Mouse (Mus musculus): ENCODE results near the gene Rph3a.
"Not testable (repeated sequence)": the region's sequence is repeated elsewhere in the genome, so short reads cannot be mapped to it uniquely, and the experiment has no call there.

Rph3a gene

DNA sequence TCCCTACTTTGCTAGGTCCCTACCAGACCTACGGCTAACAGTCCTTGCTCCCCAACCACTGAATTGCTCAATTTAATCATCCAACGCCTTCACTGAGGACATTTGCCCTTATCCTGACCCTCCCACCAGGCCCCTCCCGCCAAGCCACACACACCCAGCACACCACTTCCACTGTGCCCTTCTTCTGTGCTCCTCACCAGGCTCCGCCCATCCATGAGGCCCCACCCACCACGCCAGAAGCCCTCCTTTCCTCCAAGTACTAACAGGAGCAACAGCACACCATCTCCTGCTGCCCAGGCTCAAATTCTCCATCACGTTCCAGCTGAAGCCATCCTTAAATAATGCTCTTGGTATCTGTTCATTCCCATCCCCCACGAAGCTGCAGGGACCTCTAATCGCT, 35.4 kb downstream of the Rph3a start:
- DNase-seq (ENCODE audit: low spot score in 2 of 2), result no peak

DNA sequence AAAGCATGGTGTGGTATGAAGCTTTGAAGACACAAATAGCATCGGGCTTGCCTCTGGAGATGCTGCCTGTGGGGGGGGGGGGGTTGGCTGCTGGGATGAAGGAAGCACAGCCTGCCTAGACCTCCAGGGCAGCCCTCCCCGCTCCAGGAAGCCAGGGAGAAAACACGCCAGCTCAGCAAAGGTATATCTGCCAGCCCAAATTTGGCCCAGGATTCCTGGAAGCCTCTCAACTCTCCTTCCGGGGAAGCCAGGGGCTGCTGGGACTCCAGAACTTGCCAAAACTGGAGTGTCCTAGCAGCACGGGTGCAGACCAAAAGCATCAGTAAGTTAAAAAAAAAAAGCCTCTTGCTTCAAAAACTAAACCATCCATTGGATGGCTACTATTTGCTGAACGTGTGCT, 37.6 kb downstream of the Rph3a start:
- no peak for DNase-seq (ENCODE audit: low spot score in 2 of 2)

DNA sequence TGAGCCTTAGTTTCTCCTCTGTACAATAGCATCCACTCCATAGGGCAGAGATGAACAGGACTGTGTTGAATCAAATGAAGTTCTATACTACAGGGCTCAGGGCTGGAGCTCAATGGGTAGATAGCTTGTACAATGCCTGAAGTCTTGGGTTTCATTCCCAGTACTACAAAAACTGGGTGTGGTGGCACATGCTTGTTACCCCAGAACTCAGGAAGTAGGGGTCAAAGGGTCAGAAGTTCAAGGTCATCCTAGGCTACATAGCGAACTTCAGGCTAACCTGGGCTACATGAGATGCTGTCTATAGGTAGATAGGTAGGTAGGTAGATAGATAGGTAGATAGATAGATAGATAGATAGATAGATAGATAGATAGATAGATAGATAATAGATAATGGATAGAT, 38.6 kb downstream of the Rph3a start:
- DNase-seq (ENCODE audit: low spot score in 2 of 2), result no peak

DNA sequence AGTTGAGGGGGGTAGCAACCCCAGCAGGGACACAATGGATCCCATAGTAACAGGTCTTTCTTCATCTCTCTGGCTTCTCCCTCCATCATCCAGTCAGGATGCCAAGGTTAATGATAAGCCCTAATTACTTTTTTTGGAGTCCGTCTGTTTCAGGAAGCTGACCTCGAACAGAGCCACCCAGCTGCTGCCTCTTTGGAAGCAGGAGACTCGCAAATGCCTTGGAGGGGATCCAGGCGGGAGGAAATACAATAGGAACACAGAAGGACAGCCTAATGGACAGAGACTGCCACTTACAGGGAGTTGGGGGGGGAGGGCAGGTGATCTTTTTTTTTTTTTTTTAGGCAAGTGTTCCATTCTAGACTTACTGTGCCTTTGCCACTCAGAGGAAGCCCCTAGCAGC, 40.2 kb downstream of the Rph3a start:
- no peak for DNase-seq (ENCODE audit: low spot score in 2 of 2)

DNA sequence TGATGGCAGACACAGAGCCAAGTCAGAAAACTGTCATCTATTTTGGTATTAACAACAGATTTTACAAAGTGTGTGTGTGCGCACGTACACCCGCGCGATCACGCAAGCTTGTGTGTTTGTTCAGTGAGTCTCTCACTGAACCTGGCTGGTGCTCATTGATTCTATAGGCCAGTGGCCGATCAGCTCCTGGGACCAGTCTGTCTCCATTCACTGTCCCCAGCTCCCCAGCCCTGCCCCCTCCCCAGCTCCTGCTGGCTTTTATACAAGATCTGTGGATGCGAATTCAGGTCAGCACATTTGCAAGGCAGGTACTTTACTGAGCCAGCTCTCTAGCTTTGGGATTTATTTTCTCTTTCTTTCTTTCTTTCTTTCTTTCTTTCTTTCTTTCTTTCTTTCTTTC, 41.1 kb downstream of the Rph3a start:
- DNase-seq (ENCODE audit: low spot score in 2 of 2), result no peak

DNA sequence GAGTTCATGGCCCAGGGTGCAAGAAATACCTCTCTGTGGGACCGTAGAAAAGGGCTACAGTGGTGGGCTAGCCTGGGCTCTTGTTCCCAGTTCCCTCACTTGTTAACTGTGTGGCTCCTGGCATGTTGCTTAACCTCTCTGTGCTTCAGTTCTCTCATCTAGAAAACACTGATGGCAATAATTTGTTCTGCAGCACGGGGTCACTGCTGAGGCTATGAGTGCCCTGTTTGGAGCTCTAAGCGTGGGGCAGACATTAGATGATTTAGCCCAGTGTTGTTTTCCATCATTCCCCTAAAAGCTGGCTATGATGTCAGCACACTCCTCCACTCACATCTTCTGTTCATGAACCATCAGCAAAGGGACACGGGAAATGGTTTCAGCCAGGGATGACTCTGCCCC, 41.8 kb downstream of the Rph3a start:
- no peak for DNase-seq (ENCODE audit: low spot score in 2 of 2)

DNA sequence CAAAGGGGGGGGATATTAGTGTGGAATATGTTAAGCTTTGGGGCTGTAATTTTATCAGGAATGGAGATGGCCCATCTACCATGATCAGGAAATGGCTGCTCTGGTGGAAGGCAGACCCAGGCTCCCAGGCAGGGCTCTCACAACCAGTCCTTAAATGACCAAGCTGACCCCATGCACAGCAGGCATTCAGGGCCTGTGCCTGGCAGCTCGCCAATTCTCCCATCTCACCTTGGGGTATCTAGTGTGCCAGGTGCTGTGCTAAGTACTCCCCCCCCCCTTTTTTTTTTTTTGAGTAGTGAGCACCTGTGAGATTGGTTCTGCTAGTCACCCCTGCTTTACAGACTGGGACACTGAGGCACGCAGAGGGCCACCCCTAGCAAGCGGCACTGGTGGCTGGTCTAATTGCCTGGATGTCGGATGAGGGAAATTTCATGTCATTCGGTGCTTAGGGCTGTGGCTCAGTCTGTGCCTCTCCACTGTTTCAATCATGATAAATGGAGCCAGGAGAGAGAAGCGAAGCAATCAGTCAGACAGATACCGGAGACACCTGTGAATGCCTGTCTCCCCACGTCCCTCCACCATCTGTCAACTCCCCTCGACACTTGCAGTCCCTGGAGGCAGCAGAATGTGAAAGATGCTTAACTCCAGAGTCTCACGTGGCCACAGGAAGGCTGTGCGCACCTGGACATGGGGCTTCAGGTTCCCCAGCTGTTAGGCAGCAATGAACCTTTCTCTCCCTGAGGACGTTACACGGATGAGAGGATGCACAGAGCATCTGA, 42.3 kb downstream of the Rph3a start:
- DNase-seq (ENCODE audit: low spot score in 2 of 2), result no peak

DNA sequence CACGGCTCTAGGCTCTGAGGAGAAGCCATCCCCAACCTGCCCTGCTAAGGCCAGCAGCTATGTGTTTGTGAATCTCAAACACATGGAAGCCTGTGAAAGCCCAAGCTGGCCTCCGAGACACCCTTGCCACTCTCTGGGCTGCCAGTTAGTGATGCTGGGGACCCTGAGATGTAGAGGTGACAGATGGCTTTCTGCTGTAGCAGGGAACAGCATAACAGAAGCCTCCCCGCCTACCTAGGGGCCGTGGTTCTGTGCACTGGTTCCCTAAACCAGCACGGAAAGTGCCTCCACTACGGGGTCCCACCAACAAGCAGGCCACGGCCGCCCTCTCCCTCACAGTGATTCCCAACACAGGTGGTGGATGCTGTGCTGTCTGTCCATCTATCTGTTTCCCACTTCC, 43.0 kb downstream of the Rph3a start:
- DNase-seq (ENCODE audit: low spot score in 2 of 2), result no peak

DNA sequence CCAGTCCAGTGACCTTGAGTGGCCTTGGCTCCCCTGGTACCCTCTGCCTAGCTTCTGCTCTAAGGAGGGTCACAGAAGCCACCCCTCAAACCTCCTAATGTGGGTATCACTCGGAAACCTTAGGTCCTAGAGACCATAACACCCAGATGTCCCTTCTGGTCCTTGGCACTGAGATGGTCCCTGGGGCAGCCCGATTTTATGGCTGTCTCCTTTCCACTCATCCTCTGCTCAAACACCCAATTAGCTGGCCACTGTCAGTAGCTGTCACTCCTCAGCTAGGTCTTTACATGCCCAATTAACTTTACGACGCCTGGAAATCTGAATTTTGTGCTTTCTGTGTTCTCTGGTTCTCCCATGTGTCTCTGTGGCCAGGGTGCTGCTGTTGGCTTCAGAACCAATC, 43.7 kb downstream of the Rph3a start:
- no peak for DNase-seq (ENCODE audit: low spot score in 2 of 2)

DNA sequence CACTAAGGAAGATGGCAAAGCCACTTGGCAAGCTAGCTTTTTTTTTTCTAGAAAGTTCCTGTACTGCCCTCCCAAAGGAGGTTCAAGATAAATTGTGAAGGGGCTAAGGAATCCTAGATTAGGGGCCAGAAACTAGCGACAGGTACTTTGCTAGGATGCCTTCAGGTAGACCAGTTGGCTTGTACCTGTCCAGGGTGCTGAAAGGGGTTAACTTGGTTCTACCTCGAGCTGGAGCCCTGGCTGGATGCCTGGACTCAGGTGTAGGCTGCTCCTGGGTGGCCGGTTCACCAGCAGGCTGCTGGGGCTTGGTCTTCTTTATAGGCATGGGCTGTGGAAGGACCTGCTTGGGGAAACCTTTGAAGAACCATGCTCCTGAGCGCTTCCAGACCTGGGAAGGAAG, 48.9 kb downstream of the Rph3a start:
- no peak for DNase-seq (ENCODE audit: low spot score in 2 of 2)

DNA sequence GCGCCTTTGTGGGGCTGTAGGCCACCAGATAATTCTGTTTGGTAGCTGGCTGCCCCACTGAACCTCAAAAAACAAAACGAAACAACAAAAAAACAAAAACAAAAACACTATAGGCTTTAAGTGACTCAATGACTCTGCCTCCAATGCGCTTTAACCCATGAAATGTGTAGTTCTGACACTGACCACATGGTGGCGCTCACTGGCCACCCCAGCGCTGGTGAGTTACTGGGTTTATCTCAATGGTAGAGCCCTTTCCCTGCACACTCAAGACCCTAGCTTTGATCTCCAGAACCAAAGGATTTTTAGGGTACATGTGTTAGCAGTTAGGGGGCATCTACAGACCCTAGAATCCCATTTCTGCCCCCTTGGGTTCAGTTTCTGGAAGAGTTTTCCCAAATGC, 55.9 kb downstream of the Rph3a start:
- DNase-seq (ENCODE audit: low spot score in 2 of 2), result no peak

DNA sequence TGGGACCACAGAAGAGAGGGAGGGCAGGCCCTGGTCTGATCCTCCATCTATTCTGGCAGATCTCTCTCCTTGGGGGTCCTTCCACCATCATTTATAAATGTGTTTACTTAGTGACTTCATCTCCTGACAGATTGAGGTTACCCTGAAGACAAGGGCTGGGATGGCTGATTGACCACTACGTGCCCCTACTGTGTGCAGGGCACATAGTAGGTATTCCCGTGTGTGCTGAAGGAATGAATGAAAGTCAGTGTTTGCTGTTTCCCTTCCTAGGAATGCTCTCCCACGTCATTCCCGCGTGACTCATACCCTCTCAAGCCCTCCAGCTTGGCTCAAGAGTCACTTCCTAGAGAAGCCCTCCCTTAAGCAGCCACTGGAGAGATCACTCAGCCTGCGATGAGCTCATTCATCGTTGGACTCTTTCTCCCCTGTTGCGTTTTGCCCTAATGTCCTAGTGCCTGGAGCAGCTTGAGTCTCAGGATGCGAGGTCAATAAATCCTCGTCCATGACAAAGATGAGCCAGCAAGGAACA, 57.6 kb downstream of the Rph3a start:
- DNase-seq (ENCODE audit: low spot score in 2 of 2), result no peak

DNA sequence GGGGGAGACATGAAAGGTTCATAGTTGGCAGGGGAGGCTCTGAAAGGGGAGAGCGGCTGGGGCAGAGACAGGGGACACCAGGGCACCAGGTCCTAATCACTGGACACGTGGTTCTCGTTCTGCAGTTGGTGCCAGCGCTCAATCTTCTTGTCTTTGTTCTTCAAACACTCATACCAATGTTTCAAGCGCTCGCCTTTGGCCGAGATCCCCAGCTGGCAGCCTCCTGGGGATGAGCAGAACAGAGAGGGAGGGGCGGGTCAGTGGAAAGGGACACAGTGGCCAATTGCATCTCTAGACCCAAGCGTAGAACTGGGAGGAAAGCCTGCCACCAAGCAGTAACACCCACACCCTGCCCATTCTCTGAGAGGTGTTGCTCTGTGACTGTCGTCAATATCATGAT, 67.8 kb downstream of the Rph3a start:
- no peak for DNase-seq (ENCODE audit: low spot score in 2 of 2)

DNA sequence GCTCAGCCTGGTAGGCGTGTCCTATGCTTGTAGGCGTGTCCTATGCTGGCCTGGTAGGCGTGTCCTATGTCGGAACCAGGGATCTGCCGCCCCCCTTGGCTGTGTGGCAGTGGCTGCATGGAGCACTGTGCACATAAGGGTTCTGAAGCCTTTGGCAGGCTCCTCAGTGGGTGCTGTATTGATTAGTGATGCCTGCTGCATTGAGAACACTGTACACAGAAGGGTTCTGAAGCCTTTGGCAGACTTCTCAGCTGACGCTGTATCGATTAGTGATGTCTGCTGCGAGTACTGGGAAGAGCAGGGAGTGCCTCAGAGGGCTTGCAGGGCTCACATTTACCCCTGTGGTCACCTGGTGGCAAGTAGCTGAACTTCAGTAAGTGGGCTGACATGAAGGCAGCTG, 71.3 kb downstream of the Rph3a start:
- DNase-seq (ENCODE audit: low spot score in 2 of 2), result no peak

DNA sequence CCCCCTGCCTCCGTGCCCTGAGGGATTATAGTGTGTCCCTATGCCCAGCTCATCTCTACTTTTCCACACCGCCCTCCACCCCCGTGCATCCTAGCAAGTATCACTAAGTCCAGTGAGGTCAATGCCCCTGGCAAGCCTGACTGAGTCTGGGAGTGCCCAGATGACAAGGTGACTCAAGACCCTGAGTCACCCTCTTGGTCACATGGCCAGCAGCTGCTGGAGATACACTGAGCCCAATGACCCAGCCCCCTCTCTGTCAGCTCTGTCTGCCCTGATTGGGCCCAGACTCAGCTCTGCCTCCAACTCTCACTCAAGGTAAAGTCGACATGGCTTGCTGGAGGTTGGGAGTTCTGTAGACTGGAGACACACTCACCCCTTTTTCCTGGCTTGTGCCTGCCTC, 72.1 kb downstream of the Rph3a start:
- no peak for DNase-seq (ENCODE audit: low spot score in 2 of 2)

DNA sequence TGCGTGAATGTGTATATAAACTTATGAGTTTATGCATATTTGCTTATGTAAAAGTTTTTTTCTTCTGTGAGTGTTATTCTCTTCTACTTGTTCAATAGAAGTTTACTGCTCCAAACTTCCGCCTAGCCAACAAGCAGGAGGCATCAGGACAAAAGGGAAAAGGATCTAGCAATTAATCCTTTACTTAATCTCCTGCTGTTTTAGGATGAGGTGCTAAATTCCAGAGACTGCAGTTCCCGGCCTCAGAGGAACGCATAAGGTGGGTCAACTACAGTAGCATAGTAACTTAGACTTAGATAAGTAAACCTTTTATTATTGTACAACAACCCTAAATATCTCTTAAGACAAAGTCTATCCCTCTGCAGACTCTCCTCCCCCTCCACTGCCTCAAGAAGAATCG, 75.9 kb downstream of the Rph3a start:
- no peak for DNase-seq (ENCODE audit: low spot score in 2 of 2)

DNA sequence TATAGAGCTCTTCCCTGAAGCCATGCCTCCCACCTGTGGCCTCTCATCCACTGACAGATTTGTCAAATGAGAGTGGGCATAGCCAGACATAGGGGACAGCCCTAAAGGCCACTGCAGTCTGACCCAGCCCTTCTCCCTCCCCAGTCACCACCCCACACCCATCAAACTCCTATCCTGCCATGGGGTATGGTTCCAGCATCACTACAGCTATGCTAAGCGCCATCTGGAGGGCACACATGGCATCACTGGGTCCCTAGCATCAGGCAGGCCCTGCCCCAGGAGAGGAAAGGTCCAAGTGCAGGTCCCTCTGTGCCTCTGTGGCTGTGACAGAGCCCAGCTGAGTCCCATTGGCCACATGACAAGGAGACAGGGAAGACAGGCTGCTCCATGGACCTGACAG, 82.9 kb downstream of the Rph3a start:
- no peak for DNase-seq (ENCODE audit: low spot score in 2 of 2)

DNA sequence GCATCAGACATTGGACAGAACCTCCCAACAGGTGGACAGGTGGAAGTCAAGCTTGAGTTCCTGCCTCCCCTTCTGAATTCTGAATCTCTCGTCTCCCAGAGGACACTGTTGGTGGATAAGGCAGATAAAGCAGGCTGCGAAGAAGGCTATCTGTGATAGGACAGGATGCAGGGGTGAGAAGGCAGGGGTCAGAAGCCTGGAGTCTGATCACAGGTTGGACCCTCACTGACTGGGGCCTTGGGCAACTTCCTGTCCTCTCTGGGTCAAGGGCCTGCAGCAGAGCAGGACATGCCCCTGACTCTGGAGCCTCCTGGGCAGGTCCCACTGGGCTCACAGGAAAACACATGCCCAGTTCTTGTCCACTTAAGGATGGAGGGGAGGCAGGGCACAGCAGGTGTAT, 83.6 kb downstream of the Rph3a start:
- DNase-seq (ENCODE audit: low spot score in 2 of 2), result not testable (repeated sequence)

DNA sequence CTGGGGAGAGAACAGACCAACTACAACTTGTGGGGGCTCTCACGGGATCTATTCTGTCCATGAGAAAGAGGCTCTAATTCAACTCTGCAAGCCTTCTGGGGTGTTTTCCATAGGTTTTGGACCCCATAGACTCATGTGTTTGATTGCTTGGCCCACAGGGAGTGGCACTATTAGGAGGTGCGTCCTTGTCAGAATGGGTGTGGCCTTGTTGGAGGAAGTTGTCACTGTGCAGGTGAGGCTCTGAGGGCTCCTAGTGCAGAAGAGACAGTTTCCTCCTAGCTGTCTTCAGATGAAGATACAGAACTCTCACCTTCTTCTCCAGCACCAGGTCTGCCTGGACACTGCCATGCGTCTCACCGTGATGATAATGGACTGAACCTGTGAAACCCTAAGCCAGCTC, 85.4 kb downstream of the Rph3a start:
- not testable (repeated sequence) for DNase-seq (ENCODE audit: low spot score in 2 of 2)

DNA sequence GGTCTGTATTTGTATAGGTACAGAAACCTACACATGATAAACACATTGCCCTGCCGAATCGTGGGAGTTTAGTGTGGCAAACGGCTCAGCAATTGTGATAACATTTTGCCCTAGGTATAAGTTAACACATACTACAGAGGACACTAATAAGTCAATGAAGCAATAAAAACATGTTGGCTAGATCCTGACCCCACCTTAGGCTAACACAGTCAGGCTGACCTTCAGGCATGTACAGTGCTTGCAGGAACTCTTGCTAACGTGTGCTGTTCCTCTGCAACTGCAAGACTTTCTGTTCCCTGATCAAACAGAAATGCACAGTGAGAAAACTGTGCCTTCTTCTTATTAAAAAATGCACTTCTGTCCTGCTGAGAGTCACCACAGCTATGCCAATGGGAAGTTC, 85.9 kb downstream of the Rph3a start:
- no peak for DNase-seq (ENCODE audit: low spot score in 2 of 2)

DNA sequence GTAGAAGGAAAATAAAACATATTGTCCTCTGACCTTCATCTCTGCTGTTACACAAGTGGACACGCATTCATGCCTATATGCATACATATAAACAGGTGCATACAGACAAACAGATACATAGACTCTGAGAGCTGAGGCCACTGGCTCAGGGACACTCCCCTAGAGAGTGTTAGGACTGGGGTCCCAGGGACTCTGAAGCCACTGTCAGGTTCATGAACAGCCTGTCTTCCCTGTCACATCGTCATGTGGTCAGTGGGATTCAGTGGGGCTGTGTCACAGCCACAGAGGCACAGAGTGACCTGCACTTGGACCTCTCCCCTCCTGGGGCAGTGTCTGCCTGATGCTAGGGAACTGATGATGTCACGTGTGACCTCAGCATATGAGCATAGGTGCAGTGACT, 89.6 kb downstream of the Rph3a start:
- DNase-seq (ENCODE audit: low spot score in 2 of 2), result no peak

DNA sequence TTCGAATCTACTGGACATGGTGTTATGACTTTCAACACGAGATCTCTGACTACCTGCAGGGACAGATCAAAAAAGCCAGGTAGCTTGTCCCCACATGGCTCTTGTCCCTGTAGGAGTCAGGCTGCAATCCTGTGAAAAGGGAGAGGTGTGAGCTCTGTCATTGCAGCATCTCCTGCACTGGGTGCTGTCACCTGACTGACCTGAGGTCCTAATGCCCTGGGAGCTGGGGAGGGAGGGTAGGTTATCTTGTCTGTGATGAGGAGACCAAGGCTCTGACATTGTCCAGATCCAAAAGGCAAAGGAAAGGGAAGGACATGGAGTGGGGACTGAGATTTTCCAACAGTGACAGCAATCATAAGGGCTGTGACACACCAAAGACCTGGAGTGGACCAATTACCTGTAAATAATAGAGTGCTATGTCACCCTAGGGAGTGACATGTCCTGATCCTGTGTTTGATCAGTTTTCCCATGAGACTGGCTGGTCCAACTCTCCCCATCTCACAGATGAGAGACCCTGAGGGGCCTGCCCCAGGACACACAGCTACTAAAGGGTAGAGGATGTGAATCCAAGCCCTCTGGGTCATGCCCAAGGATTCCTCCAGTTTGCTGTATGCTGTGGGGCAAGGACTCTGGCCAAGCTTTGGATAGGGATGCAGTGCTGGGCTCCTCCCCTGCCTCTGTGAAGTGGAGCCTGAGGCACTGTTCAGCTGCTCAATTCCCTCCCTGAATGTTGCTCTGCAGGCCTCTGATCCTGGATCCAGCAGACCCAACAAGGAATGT, 90.5 kb downstream of the Rph3a start:
- not testable (repeated sequence) for DNase-seq (ENCODE audit: low spot score in 2 of 2)

DNA sequence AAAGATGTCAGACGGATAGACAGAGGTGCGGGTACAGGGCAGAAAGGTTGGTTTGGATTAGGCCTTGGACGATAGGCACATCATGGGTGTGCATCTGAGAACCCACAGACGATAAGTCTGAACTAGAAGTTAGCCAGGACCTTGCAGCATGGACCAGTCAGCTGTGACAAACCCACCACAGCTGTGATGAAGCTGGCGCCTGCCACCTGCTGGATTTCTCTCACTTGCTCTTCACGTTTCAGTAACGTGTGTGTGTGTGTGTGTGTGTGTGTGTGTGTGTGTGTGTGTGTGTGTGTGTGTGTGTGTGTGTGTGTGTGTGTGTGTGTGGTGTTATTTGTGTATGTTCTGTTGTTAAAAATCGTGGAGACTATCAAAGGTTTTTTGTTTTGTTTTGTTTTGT, 95.7 kb downstream of the Rph3a start, which contains the start of gene Oas1d:
Gene Oas1d (plus strand): TSS at position 333 of the 400 bp plus-strand sequence.
- DNase-seq (ENCODE audit: low spot score in 2 of 2), result not testable (repeated sequence)

Measured in spleen, postnatal 36 days (tissue).